Mouse (Mus musculus): ENCODE measurements around the gene Il7r. TPM values are rescaled to one million over a fixed set of nuclear protein-coding genes. Genes with fewer than 3 reads are reported as not detected.
"Not testable (repeated sequence)": the region's sequence is repeated elsewhere in the genome, so short reads cannot be mapped to it uniquely, and the experiment has no call there.

Gene Il7r
- 0.07 and 0.37 TPM in 2 replicates for polyA plus RNA-seq (2015; fragmentation: Nextera tagmentation; extraction: Ambion mirVana)

DNA sequence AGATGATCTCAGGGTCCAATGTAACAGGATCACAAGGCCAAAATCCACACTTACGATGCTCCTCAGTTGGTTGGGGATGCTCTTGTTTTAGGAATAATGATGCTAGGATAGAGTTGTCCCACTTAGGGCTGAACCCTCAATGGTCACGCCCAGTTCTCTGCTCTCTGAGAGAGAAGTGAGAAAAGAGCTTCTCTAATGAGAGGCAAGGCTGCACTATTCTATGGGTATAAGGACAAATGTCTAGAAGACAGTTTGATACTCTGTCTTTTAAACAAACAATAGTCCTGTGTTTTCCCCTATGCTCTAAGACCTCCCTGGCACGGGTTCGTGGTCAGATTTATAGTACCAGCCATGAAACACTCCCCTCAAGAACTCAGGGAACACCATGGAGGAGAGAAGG lies at the start of gene Il7r:
Gene Il7r, minus strand, starts transcription at position 101 of the 400 bp plus-strand sequence.
- ATAC-seq (ENCODE audit: insufficient number of reproducible peaks, low FRiP score, low TSS enrichment, low read depth): no peak
- H3K27ac ChIP-seq (replicated peaks): no peak within 1 kb of the TSS
- no peaks in the 10 kb centered on the region for H3K36me3 ChIP-seq
- H3K4me1 ChIP-seq: no peaks in the 10 kb centered on the region
- H3K9ac ChIP-seq: no peak within 1 kb of the TSS
- H3K27me3 ChIP-seq: no peaks in the 10 kb centered on the region
- WGBS: 86% methylated on average over 4 of the region's 4 CpGs
- H3K4me2 ChIP-seq (replicated peaks): no peak within 1 kb of the TSS
- no peaks in the 10 kb centered on the region for H3K9me3 ChIP-seq (replicated peaks)
- no peak within 1 kb of the TSS for H3K4me3 ChIP-seq (replicated peaks)

DNA sequence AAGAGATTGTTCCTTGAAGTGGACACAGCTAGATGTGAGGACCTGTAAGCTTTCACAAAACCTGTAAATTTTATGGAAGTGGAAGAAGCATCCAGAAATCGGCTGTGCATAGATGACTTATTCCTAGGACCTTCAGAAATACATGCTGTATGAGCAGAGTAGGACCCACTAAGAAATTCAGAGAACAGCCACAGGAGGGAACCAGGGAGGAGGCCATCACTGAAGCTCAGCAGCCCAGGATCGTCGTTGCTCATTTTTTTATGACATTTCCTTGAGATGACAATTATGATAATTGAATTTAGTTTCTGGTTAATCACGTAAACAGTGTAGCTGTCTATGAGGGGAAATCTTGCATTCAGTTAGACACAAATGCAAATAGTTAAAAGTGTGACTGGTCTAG lies 47.3 kb upstream of the Il7r start:
- no peak overlapping the region for H3K27ac ChIP-seq (replicated peaks)
- WGBS: 72% methylated on average over 4 of the region's 4 CpGs
- no peak overlapping the region for H3K4me2 ChIP-seq (replicated peaks)
- ATAC-seq (ENCODE audit: insufficient number of reproducible peaks, low FRiP score, low TSS enrichment, low read depth): no peak
- no peaks in the 10 kb centered on the region for H3K9me3 ChIP-seq (replicated peaks)
- no peaks in the 10 kb centered on the region for H3K4me1 ChIP-seq
- H3K36me3 ChIP-seq: no peaks in the 10 kb centered on the region
- H3K27me3 ChIP-seq: no peaks in the 10 kb centered on the region
- no peak overlapping the region for H3K9ac ChIP-seq
- no peak overlapping the region for H3K4me3 ChIP-seq (replicated peaks)

DNA sequence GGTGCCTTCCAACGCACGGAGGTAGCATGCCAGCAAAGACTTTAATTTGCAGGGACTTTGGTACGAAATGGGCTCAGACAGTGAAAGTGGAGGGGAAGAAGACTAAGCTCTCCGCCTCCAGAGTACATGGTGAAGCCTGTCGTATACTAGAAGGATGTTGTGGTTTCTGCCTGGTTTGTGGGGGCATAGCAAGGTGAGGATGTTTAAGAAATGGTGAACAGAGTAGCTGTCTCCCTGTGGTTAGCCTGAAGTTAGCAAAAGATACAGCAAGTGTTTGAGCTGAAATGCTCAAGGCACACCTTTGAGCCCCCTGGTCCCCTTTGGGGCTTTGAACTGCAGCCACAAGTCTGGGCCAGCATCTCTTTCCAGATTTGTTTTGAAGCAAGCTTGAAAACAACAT lies 44.8 kb upstream of the Il7r start:
- Histone ChIP-seq H3K4me2 (replicated peaks) (no peak overlapping the region), H3K27ac (replicated peaks) (no peak overlapping the region), H3K9ac (no peak overlapping the region), H3K36me3 (no peaks in the 10 kb centered on the region), H3K4me1 (no peaks in the 10 kb centered on the region), H3K27me3 (no peaks in the 10 kb centered on the region), H3K4me3 (replicated peaks) (no peak overlapping the region), H3K9me3 (replicated peaks) (no peaks in the 10 kb centered on the region)
- WGBS: 80% methylated on average over 5 of the region's 5 CpGs
- ATAC-seq (ENCODE audit: insufficient number of reproducible peaks, low FRiP score, low TSS enrichment, low read depth): no peak

DNA sequence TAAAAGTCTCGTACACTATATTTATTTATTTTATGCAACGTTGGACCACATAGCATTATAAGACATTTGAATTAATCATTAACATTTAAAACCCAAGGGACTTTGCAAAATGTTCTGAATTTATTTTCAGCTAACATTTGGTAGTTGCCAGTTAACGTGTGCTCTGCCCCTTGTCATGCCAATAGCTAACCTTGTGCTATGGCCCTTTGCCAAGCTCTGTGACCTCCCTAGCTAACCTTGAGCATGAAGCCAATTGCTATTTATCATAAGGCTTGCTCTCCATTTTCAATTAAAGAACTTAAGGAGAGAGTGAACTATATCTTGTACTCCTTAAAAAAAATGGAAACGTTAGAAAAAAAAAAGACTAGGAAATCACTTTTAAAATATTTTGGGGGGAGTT lies 43.4 kb upstream of the Il7r start:
- H3K4me3 ChIP-seq (replicated peaks): no peak overlapping the region
- no peaks in the 10 kb centered on the region for H3K4me1 ChIP-seq
- no peaks in the 10 kb centered on the region for H3K36me3 ChIP-seq
- H3K27me3 ChIP-seq: no peaks in the 10 kb centered on the region
- ATAC-seq (ENCODE audit: insufficient number of reproducible peaks, low FRiP score, low TSS enrichment, low read depth): no peak
- no peak overlapping the region for H3K4me2 ChIP-seq (replicated peaks)
- no peak overlapping the region for H3K27ac ChIP-seq (replicated peaks)
- H3K9ac ChIP-seq: no peak overlapping the region
- WGBS: 80% methylated on average over 4 of the region's 4 CpGs
- no peaks in the 10 kb centered on the region for H3K9me3 ChIP-seq (replicated peaks)

DNA sequence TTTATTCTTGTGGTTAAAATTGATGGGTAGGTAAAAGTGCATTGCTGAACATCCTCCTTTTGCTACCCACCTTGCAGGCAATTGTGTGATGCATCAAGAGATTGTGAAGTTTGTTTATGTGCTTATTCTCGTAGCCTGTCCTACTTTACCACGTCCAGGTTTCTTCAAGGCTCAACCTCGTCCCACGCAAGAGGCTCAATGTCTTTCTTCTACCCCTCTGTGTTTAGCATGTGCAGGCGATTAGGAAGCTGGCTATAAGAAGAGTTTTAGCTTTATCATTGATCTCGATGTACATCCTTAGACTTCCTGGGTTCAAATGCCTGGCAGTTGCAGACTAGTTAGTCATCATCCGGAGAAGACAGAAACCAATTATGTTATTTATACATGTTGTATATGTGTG lies 42.7 kb upstream of the Il7r start:
- ATAC-seq (ENCODE audit: insufficient number of reproducible peaks, low FRiP score, low TSS enrichment, low read depth): no peak
- WGBS: 80% methylated on average over 7 of the region's 7 CpGs
- no peaks in the 10 kb centered on the region for H3K4me1 ChIP-seq
- H3K4me3 ChIP-seq (replicated peaks): no peak overlapping the region
- no peak overlapping the region for H3K27ac ChIP-seq (replicated peaks)
- H3K9me3 ChIP-seq (replicated peaks): no peaks in the 10 kb centered on the region
- no peak overlapping the region for H3K9ac ChIP-seq
- H3K36me3 ChIP-seq: no peaks in the 10 kb centered on the region
- no peak overlapping the region for H3K4me2 ChIP-seq (replicated peaks)
- no peaks in the 10 kb centered on the region for H3K27me3 ChIP-seq

DNA sequence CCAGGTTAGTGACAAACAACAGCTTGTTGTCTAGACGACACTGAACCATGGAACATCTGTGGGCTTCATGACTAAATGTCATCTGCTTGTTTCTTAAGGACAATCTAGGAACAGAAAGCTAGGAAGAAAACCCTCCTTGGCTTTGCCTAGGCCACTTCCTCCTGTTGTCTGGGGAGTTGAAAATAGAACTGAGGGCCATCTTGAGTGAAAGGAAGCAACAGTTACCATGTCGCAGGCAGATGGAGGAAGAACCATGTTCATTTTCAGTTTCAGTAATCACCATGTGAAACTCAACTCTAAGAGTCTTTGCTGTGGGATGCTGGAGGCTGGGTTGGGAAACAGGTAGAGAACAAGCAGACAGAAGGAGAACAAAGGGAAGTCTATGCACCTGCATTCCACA lies 41.9 kb upstream of the Il7r start:
- Histone ChIP-seq H3K4me1 (no peaks in the 10 kb centered on the region), H3K27me3 (no peaks in the 10 kb centered on the region), H3K9me3 (replicated peaks) (no peaks in the 10 kb centered on the region), H3K27ac (replicated peaks) (no peak overlapping the region), H3K36me3 (no peaks in the 10 kb centered on the region), H3K9ac (no peak overlapping the region), H3K4me3 (replicated peaks) (no peak overlapping the region), H3K4me2 (replicated peaks) (no peak overlapping the region)
- 81% methylated on average over 2 of the region's 2 CpGs for WGBS
- no peak for ATAC-seq (ENCODE audit: insufficient number of reproducible peaks, low FRiP score, low TSS enrichment, low read depth)

DNA sequence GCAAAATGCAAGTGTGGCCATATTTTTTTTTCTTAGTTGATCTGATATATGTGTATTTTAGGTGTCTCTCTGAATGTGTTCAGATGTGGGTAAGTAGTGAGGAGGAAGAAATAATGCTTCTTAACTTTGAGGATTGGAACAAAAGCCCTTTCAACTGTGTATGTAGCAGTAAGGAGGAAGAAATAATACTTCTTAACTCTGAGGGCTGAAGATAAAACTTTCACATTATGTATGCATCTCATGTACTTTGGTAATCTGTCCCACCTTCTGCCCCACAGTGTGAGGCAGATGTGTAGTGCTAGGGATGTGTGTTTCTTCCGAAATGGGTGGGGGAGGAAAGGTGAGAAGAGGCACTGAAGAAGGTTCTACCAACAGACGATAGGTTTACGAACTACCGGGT lies 37.3 kb upstream of the Il7r start:
- no peak overlapping the region for H3K4me2 ChIP-seq (replicated peaks)
- no peak overlapping the region for H3K27ac ChIP-seq (replicated peaks)
- no peak overlapping the region for H3K9ac ChIP-seq
- H3K4me3 ChIP-seq (replicated peaks): no peak overlapping the region
- no peaks in the 10 kb centered on the region for H3K9me3 ChIP-seq (replicated peaks)
- 83% methylated on average over 4 of the region's 4 CpGs for WGBS
- H3K36me3 ChIP-seq: no peaks in the 10 kb centered on the region
- H3K4me1 ChIP-seq: no peaks in the 10 kb centered on the region
- ATAC-seq (ENCODE audit: insufficient number of reproducible peaks, low FRiP score, low TSS enrichment, low read depth): no peak
- H3K27me3 ChIP-seq: no peaks in the 10 kb centered on the region

DNA sequence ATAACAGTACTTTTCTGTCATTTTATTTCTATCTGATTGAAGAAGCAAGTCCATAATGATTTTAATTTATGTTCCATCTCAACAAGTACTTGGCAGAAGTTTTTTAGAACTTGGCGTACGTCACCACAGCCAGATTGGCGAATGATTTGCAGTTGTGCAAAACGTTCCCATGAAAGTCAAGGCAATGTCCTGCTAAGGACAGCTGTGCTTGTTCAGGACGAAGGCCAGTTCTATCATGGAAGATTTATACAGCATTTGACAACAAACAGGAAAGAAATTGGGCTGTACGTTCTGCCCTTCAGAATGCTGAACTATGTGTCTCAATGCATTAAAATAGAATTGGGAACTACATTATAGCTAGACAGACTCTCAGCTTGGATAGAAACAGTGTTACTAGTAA lies 35.4 kb upstream of the Il7r start:
- no peaks in the 10 kb centered on the region for H3K27me3 ChIP-seq
- H3K4me1 ChIP-seq: no peaks in the 10 kb centered on the region
- no peak for ATAC-seq (ENCODE audit: insufficient number of reproducible peaks, low FRiP score, low TSS enrichment, low read depth)
- no peaks in the 10 kb centered on the region for H3K9me3 ChIP-seq (replicated peaks)
- no peak overlapping the region for H3K4me2 ChIP-seq (replicated peaks)
- H3K4me3 ChIP-seq (replicated peaks): no peak overlapping the region
- H3K9ac ChIP-seq: no peak overlapping the region
- 69% methylated on average over 6 of the region's 6 CpGs for WGBS
- H3K36me3 ChIP-seq: no peaks in the 10 kb centered on the region
- H3K27ac ChIP-seq (replicated peaks): no peak overlapping the region

DNA sequence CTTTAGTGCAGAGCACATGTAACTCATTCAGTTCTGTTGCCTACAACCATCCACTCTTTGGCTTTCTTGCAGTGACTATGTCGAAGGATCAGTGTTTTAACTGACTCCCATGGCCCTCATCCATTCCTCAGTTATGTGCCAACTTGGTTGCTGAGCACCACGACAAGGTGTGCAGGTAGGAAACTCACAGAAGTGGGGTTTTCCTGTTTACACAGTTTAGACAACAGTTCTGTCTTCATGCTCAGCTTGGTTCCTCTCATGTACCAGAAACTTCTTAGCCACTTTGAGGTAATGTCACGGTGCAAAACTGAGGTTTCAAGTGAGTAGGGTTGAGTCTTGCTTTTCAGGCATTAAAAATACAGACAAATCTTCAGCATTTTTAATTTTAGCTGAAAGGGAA lies 34.2 kb upstream of the Il7r start:
- H3K9ac ChIP-seq: no peak overlapping the region
- no peaks in the 10 kb centered on the region for H3K9me3 ChIP-seq (replicated peaks)
- H3K4me1 ChIP-seq: no peaks in the 10 kb centered on the region
- no peak for ATAC-seq (ENCODE audit: insufficient number of reproducible peaks, low FRiP score, low TSS enrichment, low read depth)
- H3K27ac ChIP-seq (replicated peaks): no peak overlapping the region
- WGBS: 77% methylated on average over 3 of the region's 3 CpGs
- no peaks in the 10 kb centered on the region for H3K27me3 ChIP-seq
- no peak overlapping the region for H3K4me2 ChIP-seq (replicated peaks)
- H3K36me3 ChIP-seq: no peaks in the 10 kb centered on the region
- no peak overlapping the region for H3K4me3 ChIP-seq (replicated peaks)

DNA sequence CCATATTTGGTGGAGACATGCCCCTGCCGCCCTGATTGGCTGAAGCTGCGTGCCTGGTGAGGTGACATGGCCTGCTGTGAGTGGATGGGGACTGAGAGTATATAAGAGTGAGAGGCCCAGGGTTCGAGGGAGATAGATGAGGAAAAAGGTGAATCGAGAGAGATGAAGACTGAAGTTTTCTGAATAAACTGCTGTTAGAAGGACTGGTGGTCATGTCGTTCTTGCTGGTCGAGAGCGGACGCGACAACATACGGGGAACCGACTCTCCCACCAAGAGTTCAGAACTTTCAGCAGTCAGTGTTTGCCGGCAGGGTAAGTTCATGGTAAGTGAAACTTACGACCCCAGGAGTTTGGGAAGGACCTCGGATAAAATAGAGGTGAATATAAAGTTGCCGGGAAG lies 27.3 kb upstream of the Il7r start:
- ATAC-seq (ENCODE audit: insufficient number of reproducible peaks, low FRiP score, low TSS enrichment, low read depth); H3K4me3 ChIP-seq (replicated peaks); H3K27me3 ChIP-seq; H3K4me1 ChIP-seq; H3K27ac ChIP-seq (replicated peaks); H3K9ac ChIP-seq; H3K4me2 ChIP-seq (replicated peaks); H3K36me3 ChIP-seq; H3K9me3 ChIP-seq (replicated peaks): not testable (repeated sequence)
- 87% methylated on average over 15 of the region's 15 CpGs for WGBS

DNA sequence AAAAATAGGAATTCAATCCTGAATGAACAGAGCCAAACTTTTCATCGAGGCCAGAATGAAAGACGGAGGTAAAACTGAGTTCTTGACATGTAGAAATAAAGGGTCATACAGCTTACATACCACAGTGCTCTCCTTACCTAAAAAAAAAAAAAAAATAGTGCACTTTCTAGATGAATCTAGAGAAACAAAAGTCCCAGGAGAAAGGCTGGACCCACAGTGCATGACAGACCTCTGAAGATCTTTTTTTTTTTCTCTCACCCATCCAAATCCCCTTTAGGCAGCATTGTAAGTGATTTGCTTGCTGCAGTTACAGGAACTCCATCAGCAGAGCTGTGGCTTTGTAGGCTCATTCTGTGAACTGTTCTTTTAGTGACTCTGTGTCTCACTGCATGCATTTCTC lies 19.0 kb upstream of the Il7r start:
- H3K9ac ChIP-seq: no peak overlapping the region
- H3K4me3 ChIP-seq (replicated peaks): no peak overlapping the region
- H3K9me3 ChIP-seq (replicated peaks): no peaks in the 10 kb centered on the region
- no peaks in the 10 kb centered on the region for H3K4me1 ChIP-seq
- no peak for ATAC-seq (ENCODE audit: insufficient number of reproducible peaks, low FRiP score, low TSS enrichment, low read depth)
- no peaks in the 10 kb centered on the region for H3K36me3 ChIP-seq
- no peak overlapping the region for H3K27ac ChIP-seq (replicated peaks)
- no peaks in the 10 kb centered on the region for H3K27me3 ChIP-seq
- H3K4me2 ChIP-seq (replicated peaks): no peak overlapping the region
- WGBS: 87% methylated on average over 2 of the region's 2 CpGs

DNA sequence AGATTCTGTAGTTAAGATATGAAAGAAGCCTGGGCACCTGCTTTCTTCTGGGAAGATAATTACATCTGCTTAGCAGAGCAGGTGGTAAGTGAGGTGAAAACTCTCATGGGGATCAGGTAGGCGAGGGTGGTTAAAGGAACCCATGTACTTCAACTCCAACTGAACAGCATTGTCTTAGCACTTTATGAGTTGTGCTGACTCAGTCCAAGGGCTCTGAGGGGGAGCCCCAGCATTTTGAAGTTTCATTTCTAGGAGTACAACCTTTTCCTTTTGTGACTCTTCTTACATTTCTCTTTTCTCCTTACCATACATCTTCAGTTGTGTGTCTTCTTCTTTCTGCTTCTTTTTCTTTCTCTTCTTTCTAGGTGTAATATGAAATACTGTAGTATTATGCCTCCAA lies 5.2 kb upstream of the Il7r start:
- no peak overlapping the region for H3K4me3 ChIP-seq (replicated peaks)
- WGBS: 85% methylated on average over 1 of the region's 1 CpGs
- no peaks in the 10 kb centered on the region for H3K36me3 ChIP-seq
- H3K9ac ChIP-seq: no peak overlapping the region
- H3K9me3 ChIP-seq (replicated peaks): no peaks in the 10 kb centered on the region
- no peaks in the 10 kb centered on the region for H3K4me1 ChIP-seq
- no peaks in the 10 kb centered on the region for H3K27me3 ChIP-seq
- no peak for ATAC-seq (ENCODE audit: insufficient number of reproducible peaks, low FRiP score, low TSS enrichment, low read depth)
- no peak overlapping the region for H3K27ac ChIP-seq (replicated peaks)
- H3K4me2 ChIP-seq (replicated peaks): no peak overlapping the region
